Mouse (Mus musculus) kidney, adult 2 months (tissue): ENCODE results near the gene Cyp2w1.

ENCODE experiments used
- CTCF ChIP-seq: fragments of 200-500 bp; conservative IDR thresholded peaks from 2 replicates; pipeline ENCODE4 v1.5.1; 2011; ENCODE audit warnings: low read depth, mild to moderate bottlenecking, control low read depth, low read length, moderate library complexity, mixed read lengths; ENCODE audit not compliant: insufficient read depth, insufficient read length
- POLR2A ChIP-seq: fragments of 200-500 bp; IDR thresholded peaks from one replicate; pipeline ENCODE4 v1.6.1; 2011; ENCODE audit warnings: low read depth, low read length, control low read depth

DNA sequence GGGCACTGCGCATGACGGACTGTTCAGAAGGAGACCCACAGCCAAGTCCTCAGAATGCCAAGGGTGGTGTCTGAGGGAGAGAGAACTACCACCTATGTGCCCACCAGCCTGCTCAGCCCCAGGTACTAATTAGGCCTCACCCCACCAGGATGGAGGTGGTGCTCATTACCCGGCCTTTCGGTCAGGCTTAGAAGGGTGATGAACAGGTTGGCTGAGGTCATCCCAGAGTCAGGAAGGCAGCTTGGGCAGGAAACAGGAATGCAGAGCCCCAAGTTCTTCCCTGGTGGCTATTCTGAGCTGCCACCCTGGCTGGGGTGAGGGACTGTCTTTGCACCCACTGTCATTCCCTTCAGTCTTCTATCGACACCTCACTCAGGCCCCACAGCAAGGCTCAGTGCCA, 33.6 kb downstream of the Cyp2w1 start:
- no peak for TF ChIP-seq CTCF
- TF ChIP-seq POLR2A = no peak
